Mouse (Mus musculus): ENCODE results near the gene Hspa8.
"Not testable (repeated sequence)": the region's sequence is repeated elsewhere in the genome, so short reads cannot be mapped to it uniquely, and the experiment has no call there.

Hspa8 gene

DNA sequence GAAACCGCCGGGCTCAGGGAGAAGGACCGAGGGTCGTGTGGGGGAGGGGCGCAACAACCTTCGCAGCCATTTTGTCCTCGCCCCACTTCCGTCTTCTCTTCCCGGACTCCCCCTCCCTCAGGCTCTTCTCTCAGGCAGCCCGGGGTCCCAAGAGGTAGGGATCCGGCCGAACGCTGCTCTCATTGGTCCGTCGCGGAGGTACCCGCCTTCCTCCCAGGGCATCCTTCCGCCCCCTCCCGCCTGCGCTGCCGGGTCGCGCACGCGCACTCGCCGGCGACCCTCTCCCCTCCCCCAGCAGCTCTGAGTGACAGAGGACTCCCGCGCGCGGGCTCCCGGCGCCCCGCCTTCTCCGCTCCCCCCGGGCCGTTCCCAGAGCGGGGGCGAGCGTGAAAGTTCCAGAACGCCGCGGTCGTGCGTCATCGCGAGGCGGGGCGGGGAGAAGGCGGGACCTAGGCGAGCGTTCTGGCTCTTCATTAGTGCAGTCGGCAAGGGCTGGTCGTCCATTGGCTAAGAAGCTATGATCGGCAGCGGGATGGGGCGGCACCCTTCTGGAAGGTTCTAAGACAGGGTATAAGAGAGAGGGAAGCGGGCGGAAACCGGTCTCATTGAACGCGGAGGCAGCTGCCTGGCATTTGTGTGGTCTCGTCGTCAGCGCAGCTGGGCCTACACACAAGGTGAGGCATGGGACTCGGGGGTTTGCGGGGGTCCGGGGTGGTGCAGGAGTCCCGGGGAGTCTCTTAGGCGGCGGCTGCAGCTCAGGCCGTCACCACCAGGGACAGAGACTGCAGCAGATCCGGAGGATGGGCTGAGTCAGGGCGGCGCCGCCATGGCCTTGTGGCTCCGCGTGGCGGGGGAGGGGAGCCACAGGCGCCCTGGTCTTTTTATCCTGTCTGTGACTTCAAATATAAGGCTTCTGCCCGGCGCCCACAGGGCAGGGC, at the start of gene Hspa8:
Gene Hspa8, plus strand, starts transcription at position 310 of the 938 bp plus-strand sequence.
- in situ Hi-C loops (cut with MboI, MseI): no loop called here

DNA sequence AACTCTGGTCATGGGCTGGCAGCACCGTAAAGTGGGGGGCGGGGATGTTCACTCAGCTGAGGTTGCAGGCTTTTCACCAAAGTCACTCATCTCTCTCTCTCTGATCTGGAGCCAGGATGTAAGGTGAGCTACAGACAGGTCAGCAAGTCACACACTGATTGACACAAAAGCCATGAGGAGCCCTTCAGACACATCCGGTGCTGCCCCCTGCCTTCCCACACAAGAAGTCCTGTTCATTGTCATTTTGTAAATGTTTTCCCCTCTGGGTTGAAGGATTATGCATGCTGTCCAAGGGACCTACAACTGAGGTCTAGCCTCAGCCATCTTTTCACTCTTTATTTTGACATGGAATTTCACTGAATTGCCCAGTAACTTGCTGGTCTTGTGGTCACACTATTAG, 49.0 kb upstream of the Hspa8 start:
- in situ Hi-C loops (cut with MboI, MseI): no loop called here

DNA sequence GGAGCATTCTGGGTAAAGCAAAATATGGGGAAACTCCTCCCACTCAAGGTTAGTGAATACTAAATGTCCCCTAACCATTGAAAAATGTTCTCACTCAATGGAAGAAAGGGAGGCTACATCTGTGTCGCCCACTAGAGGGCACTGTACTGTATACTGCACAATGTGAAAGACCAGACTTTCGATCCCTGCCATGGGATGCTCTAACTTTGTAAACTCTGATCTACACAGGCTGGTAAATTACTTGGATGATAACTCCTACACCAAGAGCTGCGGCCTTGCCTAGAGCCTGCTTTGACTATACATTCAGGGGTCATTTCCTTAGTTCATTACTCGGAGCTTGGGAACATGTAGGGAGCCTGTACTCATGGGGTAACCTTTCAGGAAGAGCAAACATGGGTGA, 44.4 kb upstream of the Hspa8 start:
- in situ Hi-C loops (cut with MboI, MseI): no loop called here

DNA sequence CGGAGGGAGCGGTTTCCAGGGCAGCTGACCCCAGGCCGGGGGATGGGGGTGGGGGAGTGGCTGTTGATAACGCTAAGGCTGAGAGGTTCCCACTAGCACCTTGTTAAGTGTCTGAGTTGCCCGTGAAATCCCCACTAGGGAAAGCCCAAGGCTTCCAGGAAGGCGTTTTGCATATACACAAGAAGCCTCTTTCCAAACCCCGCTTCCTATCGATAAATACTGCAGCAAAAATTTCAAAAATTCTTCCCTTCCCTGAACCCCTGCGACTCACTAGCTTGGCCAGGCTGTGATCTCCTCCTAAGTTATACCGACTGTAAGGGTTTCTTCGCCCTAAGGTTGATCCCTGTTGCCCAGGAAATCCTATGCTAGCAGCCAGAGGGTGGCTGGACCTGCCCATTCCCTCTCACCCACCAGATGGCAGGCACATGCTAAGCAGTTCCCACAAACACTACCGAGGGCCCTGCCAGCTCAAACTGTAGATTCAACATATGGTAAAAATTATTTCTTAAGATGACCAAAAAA, 43.6 kb upstream of the Hspa8 start:
- in situ Hi-C loops (cut with MboI, MseI): no loop called here

DNA sequence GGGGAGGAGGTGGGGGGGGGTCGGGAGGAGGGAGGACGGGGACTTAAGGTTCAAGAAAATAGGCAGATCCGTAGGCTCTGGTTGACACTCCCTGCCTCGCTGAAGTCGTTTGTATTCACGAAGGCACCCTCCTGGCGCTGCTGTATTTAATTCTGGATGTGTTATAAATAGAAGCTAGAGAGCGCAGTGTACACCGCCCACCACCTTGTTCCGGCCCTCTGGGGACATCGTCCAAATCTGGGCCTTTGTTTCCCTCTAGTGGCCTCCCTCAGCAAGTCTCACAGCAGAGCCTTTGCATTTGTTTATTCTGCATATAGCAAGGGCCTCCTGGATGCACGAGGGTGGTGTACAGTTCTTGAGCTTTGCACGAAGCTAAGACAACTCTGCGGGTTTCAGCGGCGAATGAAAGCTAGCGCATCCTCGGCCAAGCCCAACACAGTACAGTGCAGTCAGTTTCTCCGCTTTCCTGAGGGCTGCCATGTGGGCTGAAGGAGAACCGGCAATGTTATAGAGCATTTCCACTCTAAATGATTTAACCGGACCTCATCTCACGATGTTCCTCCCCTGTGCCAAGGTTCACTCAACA, 43.0 kb upstream of the Hspa8 start:
- in situ Hi-C loops (cut with MboI, MseI): no loop called here

DNA sequence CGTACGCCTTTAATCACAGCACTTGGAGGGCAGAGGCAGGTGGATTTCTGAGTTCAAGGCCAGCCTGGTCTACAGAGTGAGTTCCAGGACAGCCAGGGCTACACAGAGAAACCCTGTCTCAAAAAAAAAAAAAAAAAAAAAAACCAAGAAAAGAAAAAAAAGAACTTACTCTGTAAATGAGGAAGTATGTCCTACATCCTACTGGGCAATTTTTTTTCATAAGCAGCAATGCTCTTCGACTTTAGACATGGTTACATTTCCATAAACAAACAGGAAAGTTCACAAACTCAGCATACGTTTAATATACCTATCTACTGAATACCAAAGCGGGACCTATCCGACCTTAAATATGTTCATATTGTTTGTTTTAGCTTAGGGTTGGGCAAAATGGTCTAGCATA, 38.4 kb upstream of the Hspa8 start:
- in situ Hi-C loops (cut with MboI, MseI): no loop called here

DNA sequence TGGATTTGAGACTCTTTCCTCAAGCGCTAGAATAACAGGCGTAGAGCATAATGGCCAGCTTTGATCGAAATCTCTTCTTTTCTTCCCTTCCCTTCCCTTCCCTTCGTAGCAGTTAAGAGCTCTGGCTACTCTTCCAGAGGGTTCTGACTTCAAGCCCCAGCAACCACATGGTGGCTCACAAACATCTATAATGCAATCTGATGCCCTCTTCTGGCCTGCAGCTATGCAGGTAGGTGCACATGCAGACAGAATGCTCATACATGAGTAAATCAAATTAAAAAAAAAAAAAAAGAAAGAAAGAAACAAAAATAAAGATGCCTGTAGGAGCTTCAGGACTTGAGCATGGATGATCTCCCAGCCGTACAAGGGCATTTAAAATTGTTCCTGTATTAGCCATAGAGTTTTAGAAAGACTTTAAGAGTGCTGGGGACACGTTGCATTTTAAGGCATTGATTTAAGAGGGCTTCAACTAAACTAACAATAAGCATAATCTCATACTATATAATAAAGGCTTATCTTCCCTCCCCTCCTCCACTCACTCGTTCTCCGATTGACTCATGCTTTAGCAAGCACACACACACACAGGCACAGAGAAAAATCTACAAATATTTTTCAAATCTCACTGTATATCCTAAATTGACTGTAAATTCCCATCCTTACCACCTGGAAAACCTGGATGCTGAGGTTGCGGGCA, 35.8 kb upstream of the Hspa8 start:
- in situ Hi-C loops (cut with MboI, MseI): no loop called here

DNA sequence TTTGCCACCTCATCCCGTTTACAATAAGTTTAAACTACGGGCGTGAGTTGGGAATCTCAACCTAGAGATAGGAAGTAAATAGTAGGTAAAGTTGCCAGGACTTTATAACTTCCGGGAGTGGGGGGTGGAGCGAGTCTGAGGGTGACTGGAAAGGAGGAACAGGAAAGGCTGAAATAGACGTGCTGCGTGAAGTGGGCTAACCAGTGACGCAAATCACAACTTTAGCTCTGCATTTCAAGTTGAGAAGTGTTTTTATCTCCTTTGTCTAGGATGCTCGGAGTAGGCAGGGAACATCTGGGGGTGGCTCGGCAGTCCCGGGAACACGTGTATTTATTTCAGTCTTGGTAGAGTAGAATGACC, 35.2 kb upstream of the Hspa8 start:
- in situ Hi-C loops (cut with MboI, MseI): no loop called here

DNA sequence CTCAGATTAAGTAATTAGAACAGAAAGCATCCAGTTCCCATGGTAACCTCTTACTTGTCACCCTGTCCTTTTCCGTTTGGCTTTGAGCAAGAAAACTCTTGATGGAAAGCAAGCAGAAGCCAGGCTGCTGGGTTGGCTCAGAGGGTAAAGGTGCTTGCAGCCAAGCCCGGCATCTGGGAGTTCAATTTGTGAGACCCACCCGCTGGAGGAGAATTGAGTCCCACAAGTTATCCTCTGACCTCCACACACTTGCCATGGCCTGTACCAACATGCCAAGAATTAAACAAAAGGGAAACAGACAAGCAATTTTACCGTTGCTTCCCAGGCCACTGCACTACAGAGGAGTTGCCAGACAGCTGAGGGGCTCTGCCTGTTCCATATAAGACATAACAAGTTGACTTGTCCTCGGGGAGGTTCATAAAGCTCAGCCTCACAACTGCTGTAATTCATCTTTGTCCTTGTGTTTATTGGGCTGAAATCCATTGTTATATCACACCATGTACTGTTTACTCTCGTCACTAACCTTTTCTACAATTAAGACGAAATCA, 34.7 kb upstream of the Hspa8 start:
- in situ Hi-C loops (cut with MboI, MseI): no loop called here

DNA sequence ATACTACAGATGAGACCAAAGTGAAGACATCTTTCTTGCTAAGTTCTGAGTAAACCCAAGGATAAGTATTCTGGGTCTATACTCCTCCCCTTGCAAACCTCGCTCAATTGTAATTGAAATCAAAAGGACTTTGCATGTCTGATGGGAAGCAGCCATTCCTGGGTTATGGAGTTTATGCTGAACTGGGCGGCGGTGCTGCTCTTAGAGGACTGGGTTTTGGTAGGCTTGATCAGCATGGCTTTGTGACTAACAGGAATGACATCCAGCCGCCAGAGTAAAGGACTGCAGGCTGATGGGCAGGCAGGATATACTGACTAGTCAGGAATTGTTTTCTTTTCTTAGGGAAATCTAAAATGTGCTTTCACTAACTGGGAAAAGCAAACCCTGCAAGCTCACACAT, 32.8 kb upstream of the Hspa8 start:
- in situ Hi-C loops (cut with MboI, MseI): no loop called here

DNA sequence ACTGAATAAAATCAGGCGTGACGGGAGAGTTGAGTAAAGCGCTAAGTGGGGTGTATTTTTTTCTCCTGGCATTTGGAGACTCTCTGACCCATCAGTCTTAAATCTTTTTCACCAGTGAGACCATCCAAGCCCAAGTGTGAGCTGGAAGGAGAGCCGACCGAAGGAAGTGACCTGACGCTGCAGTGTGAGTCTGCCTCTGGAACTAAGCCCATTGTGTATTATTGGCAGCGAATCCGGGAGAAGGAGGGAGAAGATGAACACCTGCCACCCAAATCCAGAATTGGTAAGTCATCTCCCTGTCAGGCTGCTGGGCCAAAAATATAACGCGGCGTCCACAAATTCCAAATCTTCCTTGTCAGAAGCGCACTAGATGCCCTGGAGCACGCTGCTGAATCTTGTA, 28.5 kb upstream of the Hspa8 start:
- in situ Hi-C loops (cut with MboI, MseI): no loop called here

DNA sequence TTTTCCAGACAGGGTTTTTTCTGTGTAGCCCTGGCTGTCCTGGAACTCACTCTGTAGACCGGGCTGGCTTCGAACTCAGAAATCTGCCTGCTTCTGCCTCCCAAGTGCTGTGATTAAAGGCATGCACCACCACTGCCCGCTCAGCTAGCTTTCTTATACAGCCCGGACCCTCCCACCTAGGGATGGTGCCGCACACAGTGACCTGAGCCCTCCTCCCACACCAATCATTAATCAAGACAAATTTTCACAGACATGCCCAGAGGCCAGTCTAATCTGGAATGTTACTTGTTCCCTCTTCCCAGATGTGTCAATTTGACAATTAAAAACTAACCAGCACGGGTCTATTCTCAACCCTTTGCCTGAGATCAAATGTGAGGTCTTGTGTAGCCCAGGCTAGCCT, 27.6 kb upstream of the Hspa8 start:
- in situ Hi-C loops (cut with MboI, MseI): not testable (repeated sequence)

DNA sequence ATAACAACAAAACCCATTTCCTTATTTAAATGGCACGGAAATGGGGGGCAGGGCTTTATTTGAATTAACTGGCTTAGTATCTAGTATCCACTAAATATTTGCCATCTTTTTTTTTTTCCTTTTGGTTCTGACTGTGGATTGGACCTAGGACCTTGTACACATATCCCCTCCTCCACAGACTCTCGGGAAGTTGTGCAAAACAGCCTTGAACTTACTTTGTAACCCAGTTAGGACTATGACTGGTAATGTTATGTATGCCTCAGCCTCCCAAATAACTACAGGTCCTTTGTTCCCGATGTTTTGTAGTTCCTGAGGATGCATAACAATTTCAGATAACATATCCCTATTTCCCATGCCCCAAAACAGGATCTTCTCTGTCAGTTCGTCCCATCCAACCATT, 26.9 kb upstream of the Hspa8 start:
- in situ Hi-C loops (cut with MboI, MseI): no loop called here

DNA sequence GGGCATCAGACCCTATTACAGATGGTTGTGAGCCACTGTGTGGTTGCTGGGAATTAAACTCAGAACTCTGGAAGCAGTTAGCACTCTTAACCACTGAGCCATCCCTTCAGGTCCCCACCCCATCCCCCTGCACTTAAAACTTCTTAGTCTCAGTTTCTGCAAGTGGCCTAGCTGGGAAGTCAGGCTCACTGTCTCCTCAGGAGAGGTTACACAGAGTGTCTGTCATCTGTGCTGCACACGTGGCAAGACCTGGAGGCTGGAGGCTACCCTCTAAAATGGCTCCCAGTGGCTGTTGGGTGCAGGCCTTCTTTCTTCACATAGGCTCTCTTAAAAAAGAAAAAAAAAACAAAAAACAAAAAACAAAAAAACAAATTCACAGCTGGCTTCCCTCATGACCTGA, 24.7 kb upstream of the Hspa8 start:
- in situ Hi-C loops (cut with MboI, MseI): no loop called here

DNA sequence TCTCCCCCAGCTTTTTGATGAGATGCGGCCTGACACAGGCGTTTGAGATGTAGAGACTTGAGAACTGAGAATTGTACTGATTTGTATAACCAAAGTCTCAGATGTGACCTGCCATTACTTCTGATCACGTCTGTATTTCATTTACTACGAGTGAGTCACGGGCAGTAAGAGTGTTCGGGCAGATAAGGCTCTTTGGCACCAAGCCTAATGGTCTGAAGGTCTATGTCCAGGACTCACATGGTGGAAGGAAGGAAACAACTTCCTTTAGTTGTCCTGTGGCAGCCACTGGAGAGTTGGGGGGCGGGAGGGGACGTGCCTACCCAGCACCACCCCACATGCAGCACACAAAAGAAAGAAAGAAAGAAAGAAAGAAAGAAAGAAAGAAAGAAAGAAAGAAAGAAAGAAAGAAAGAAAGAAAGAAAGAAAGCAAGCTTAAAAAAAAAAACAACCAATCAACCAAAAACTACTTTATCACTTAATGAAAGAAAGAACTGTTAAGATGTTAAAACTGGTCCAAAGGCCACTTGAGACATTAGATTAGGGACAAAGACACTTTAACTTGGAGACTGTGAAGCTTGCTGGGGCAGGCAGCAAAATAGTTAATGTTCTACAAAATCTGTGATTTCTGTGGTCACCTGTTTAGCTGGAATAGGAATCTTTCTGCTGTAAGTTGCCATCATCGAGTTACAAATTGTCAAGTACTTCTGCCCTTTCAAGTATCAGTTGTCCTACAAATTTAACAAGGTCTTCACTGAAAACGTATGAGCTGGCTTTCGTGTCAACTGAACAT, 24.1 kb upstream of the Hspa8 start:
- in situ Hi-C loops (cut with MboI, MseI): no loop called here

DNA sequence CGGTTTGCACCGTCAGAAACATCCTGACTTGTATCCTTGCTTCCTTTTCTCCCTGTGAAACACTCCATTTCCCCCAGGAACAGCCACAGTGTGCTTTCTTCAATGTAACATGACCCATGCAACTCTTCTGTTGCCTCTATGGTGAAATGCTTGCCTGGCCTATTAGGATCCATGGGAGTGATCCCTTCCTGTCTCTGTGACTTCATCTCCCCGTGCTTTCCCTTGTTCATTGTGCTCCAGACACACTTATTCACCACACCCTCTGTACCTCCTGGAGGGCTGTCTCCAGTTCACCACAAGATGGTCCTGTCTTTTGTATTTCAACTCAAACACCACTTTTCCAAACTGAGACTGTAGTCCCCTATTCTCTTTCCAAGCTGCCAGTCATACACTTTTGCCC, 20.7 kb upstream of the Hspa8 start:
- in situ Hi-C loops (cut with MboI, MseI): no loop called here

DNA sequence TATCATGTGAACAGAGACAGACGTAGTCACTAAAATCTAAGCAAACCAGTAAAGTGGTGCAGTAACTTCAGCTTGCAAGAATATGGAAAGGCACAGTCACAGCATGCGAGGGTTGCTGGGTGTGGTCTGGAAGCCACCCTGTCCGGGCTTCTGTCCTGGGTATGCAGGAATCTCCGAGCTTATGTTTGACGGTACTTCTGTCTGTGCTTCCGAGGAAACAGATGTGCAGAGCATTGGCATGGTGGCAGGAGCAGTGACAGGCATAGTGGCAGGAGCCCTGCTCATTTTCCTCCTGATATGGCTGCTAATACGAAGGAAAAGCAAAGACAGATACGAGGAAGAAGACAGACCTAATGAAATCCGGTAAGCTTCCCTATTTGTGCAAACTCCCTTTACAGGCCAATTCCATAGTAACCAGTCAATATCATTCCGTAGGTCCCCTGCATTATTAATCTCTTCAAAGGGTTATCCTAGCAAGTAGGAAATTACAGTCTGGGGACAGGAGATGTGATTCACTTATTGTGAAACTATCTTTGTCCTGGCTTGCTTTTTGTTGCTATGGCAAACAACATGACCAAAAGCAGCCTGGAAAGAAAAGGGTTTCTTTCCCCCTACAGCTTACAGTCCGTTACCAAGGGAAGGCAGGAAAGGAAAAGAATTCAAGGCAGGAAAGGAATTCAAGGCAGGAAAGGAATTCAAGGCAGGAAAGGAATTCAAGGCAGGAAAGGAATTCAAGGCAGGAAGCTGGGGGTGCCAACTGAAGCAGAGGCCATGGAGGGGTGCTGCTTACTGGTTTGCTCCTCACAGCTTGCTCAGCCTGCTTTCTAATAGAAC, 19.7 kb upstream of the Hspa8 start:
- in situ Hi-C loops (cut with MboI, MseI): no loop called here

DNA sequence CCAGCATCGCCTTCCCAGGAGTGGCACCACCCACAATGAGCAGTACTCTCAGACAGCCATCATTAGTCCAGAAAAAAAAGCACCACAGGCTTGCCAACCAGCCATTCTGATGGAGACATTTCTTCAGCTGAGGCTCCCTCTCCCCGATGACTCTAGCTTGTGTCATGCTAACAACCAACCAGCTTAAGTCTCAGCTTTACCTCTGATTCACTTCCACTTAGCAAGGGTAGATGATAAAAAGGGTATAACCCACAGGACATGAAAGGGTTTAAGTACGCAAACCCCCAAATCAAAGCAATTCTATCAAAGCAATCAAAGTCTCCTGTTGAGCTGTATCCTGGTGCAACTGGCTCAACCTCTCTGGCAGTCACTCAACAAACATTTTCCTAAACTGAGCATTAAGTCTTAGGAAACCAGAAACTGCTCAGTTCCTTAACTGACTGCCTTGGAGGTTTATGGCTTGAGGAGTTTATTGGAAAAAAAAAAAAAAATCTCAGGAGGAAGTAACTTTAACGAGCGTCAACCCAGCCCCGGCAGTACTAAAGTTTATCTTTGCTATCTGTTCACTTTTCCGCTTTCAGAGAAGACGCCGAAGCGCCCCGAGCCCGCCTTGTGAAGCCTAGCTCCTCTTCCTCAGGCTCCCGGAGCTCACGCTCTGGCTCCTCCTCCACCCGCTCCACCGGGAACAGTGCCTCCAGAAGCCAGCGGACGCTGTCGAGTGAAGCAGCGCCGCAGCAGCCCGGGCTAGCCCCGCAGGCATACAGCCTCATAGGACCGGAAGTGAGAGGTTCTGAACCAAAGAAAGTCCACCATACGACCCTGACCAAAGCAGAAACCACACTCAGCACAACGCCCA, 18.8 kb upstream of the Hspa8 start:
- in situ Hi-C loops (cut with MboI, MseI): no loop called here

DNA sequence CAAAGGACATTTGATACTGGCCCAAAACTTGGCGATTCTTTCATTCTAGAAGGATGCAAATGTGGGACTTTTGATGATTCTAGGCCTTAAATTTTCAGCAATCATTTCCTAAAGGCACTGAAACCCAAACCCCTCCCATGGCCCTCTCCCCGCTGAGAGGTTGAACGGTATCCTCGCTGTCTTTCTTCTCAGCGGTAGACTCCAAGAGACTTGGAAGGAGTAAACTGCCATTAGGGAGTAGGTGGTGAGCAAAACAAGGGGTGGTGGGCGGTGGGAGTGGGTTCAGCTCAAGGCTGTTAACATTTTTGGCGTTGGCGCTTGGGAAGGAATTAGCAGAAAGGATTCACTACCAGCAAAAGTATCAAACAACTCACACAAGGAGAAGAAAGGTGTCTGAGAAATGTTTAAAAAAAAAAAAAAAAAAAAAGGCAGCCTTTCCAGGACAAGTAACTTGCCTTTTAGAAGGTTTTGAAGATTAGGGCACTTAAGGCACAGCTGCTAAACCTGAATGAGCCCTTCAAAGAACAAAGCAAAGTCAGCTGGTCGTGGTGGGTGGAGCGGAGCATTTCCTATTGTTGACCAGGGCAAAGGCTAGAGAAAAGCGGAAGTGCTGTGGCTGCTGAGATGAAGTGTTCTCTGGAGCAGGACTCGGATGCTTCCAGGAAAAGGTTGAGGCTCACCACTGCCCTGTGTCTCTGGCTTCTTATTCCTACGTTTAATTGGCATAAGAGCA, 17.0 kb upstream of the Hspa8 start:
- in situ Hi-C loops (cut with MboI, MseI): no loop called here

Data from T-helper 2 cell (primary cell).